Mouse (Mus musculus) thymus, postnatal 0 days (tissue): ENCODE measurements around the gene Hoxb6. TPM values are rescaled to one million over a fixed set of nuclear protein-coding genes. Genes with fewer than 3 reads are reported as not detected.

Experiments used
- DNase-seq: peaks from one replicate; pipeline ENCODE4 v3.0.0-alpha.2; 2015; ENCODE audit warnings: low spot score
- polyA plus RNA-seq: library from polyadenylated mRNA; unstranded; fragments of >200 nt; fragmentation: Nextera tagmentation; extraction: Ambion mirVana; gene quantifications from 2 replicates; pipeline ENCODE4 v1.2.1, GENCODE M21; 2015

Hoxb6 gene
- polyA plus RNA-seq, 1 experiment from 2014 or later: 0.10 TPM

- DNase-seq: no peak
Measured at GRCm38 (mm10) chr11:96268031-96268745, 24.1 kb upstream of the Hoxb6 start.

- DNase-seq: no peak
Measured at GRCm38 (mm10) chr11:96269869-96270268, 22.4 kb upstream of the Hoxb6 start.

- no peak for DNase-seq
Measured at GRCm38 (mm10) chr11:96270996-96271540, 21.2 kb upstream of the Hoxb6 start, which contains the start of gene Hoxb9. Gene Hoxb9, plus strand, starts transcription at chr11:96271457.

GRCm38 (mm10) chr11:96271541-96272011 lies 20.7 kb upstream of the Hoxb6 start:
- DNase-seq: no peak

- no peak for DNase-seq
Measured at GRCm38 (mm10) chr11:96272024-96272921, 20.0 kb upstream of the Hoxb6 start.

- DNase-seq: no peak
Measured at GRCm38 (mm10) chr11:96274428-96274827, 17.8 kb upstream of the Hoxb6 start.

GRCm38 (mm10) chr11:96275896-96276295 lies 16.4 kb upstream of the Hoxb6 start:
- DNase-seq: no peak

- no peak for DNase-seq
Measured at GRCm38 (mm10) chr11:96277151-96278044, 14.9 kb upstream of the Hoxb6 start.

- no peak for DNase-seq
Measured at GRCm38 (mm10) chr11:96278324-96278723, 14.0 kb upstream of the Hoxb6 start.

- peak; percentile 81 for DNase-seq
Measured at GRCm38 (mm10) chr11:96278773-96279172, 13.5 kb upstream of the Hoxb6 start.

- no peak for DNase-seq
Measured at GRCm38 (mm10) chr11:96279421-96280233, 12.6 kb upstream of the Hoxb6 start.

- no peak for DNase-seq
Measured at GRCm38 (mm10) chr11:96280399-96281378, 11.6 kb upstream of the Hoxb6 start.

- no peak for DNase-seq
Measured at GRCm38 (mm10) chr11:96281396-96281795, 10.9 kb upstream of the Hoxb6 start.

GRCm38 (mm10) chr11:96281855-96282570 lies 10.3 kb upstream of the Hoxb6 start, which contains the start of gene Hoxb8:
Gene Hoxb8, plus strand, starts transcription at chr11:96281905.
- DNase-seq: no peak

- DNase-seq: no peak
Measured at GRCm38 (mm10) chr11:96282795-96283430, 9.4 kb upstream of the Hoxb6 start.

- peak; percentile 29 for DNase-seq
Measured at GRCm38 (mm10) chr11:96284041-96284749, 8.1 kb upstream of the Hoxb6 start.
